Mouse (Mus musculus): ENCODE results near the gene 4930451I11Rik.

- TF ChIP-seq CTCF (IDR thresholded peaks at IDR 0.05; ENCODE audit: borderline replicate concordance, extremely low read depth, insufficient read depth, insufficient read length) (no peak), POLR2A (IDR thresholded peaks at IDR 0.05; ENCODE audit: borderline replicate concordance, extremely low read depth, insufficient read depth, insufficient read length, poor library complexity, severe bottlenecking) (no peak)
These were observed 37.2 kb downstream of the 4930451I11Rik start for GRCm38 (mm10) chr7:126794271-126794605.

Measured in brain, embryonic 14.5 days (tissue).